Mouse (Mus musculus): ENCODE measurements around the gene Tinag.
"Not testable (repeated sequence)": the region's sequence is repeated elsewhere in the genome, so short reads cannot be mapped to it uniquely, and the experiment has no call there.

Tinag gene

GRCm38 (mm10) chr9:77045585-77045984, at the start of gene Tinag:
Gene Tinag, minus strand, starts transcription at chr9:77045794.
- no peak for DNase-seq

- not testable (repeated sequence) for DNase-seq
Observed at GRCm38 (mm10) chr9:77083221-77083620, 37.6 kb upstream of the Tinag start.

GRCm38 (mm10) chr9:77071676-77072075, 26.1 kb upstream of the Tinag start:
- no peak for DNase-seq

- no peak for DNase-seq
Observed at GRCm38 (mm10) chr9:77056611-77057010, 11.0 kb upstream of the Tinag start.

GRCm38 (mm10) chr9:77054426-77055193, 9.0 kb upstream of the Tinag start:
- no peak for DNase-seq

- DNase-seq, result no peak
Observed at GRCm38 (mm10) chr9:77051406-77051805, 5.8 kb upstream of the Tinag start.

GRCm38 (mm10) chr9:77049669-77050068, 4.1 kb upstream of the Tinag start:
- no peak for DNase-seq

- no peak for DNase-seq
Observed at GRCm38 (mm10) chr9:77046067-77046715, 597 bp upstream of the Tinag start.

- no peak for DNase-seq
Observed at GRCm38 (mm10) chr9:77035361-77035760, 10.2 kb downstream of the Tinag start.

GRCm38 (mm10) chr9:77032430-77033154, 13.0 kb downstream of the Tinag start:
- no peak for DNase-seq

- no peak for DNase-seq
Observed at GRCm38 (mm10) chr9:77025271-77025670, 20.3 kb downstream of the Tinag start.

GRCm38 (mm10) chr9:77018935-77019334, 26.7 kb downstream of the Tinag start:
- DNase-seq, result no peak

GRCm38 (mm10) chr9:76996021-76996420, 49.6 kb downstream of the Tinag start:
- DNase-seq, result no peak

GRCm38 (mm10) chr9:76989946-76990345, 55.6 kb downstream of the Tinag start:
- no peak for DNase-seq

- DNase-seq, result no peak
Observed at GRCm38 (mm10) chr9:76934813-76935212, 110.8 kb downstream of the Tinag start.

GRCm38 (mm10) chr9:76915093-76915661, 130.4 kb downstream of the Tinag start:
- no peak for DNase-seq
